Mouse (Mus musculus) ovary, postnatal 10 days (tissue): Measurements from ENCODE around the gene Gm28374.
A peak's percentile ranks its signal among the peaks of the same experiment; 100 is the strongest.

Source experiments
- DNase-seq: peaks from one replicate; pipeline ENCODE4 v3.0.0; 2022; ENCODE audit warnings: low spot score

The Gm28374 gene

GRCm38 (mm10) chr19:6085417-6085879 is 3.4 kb upstream of the Gm28374 start:
- no peak for DNase-seq

- DNase-seq: peak; percentile 86
Measured at GRCm38 (mm10) chr19:6084478-6085248, 2.6 kb upstream of the Gm28374 start, which contains the start of the genes Zfpl1 and Cdca5. Gene Zfpl1, minus strand, starts transcription at chr19:6084956. Gene Cdca5, plus strand, starts transcription at chr19:6084983.

GRCm38 (mm10) chr19:6079983-6080480 is 2.0 kb downstream of the Gm28374 start, which contains the start of gene Tmem262:
Gene Tmem262, plus strand, starts transcription at chr19:6080033.
- DNase-seq: no peak

GRCm38 (mm10) chr19:6076564-6077393 is 5.3 kb downstream of the Gm28374 start, which contains the start of gene Vps51:
Gene Vps51, minus strand, starts transcription at chr19:6077231.
- DNase-seq: peak; percentile 56

- no peak for DNase-seq
Measured at GRCm38 (mm10) chr19:6073889-6074288, 8.2 kb downstream of the Gm28374 start.

GRCm38 (mm10) chr19:6071261-6071660 is 10.8 kb downstream of the Gm28374 start:
- no peak for DNase-seq

- DNase-seq: no peak
Measured at GRCm38 (mm10) chr19:6070571-6071250, 11.3 kb downstream of the Gm28374 start.

GRCm38 (mm10) chr19:6069851-6070250 is 12.2 kb downstream of the Gm28374 start:
- DNase-seq: no peak

GRCm38 (mm10) chr19:6068951-6069350 is 13.1 kb downstream of the Gm28374 start:
- no peak for DNase-seq

- peak; percentile 75 for DNase-seq
Measured at GRCm38 (mm10) chr19:6067724-6068415, 14.2 kb downstream of the Gm28374 start, which contains the start of gene Tm7sf2. Gene Tm7sf2, minus strand, starts transcription at chr19:6068373.

- DNase-seq: no peak
Measured at GRCm38 (mm10) chr19:6067011-6067723, 14.9 kb downstream of the Gm28374 start.

GRCm38 (mm10) chr19:6066571-6066970 is 15.5 kb downstream of the Gm28374 start:
- no peak for DNase-seq

GRCm38 (mm10) chr19:6063081-6063480 is 19.0 kb downstream of the Gm28374 start:
- no peak for DNase-seq

GRCm38 (mm10) chr19:6062418-6062817 is 19.6 kb downstream of the Gm28374 start:
- DNase-seq: no peak

- DNase-seq: no peak
Measured at GRCm38 (mm10) chr19:6061641-6062302, 20.3 kb downstream of the Gm28374 start.

GRCm38 (mm10) chr19:6061021-6061533 is 21.0 kb downstream of the Gm28374 start, which contains the start of gene Znhit2:
Gene Znhit2, plus strand, starts transcription at chr19:6061192.
- no peak for DNase-seq

- no peak for DNase-seq
Measured at GRCm38 (mm10) chr19:6058966-6059365, 23.1 kb downstream of the Gm28374 start.

- DNase-seq: no peak
Measured at GRCm38 (mm10) chr19:6058513-6058912, 23.5 kb downstream of the Gm28374 start.

GRCm38 (mm10) chr19:6057313-6058096 is 24.6 kb downstream of the Gm28374 start, which contains the start of the genes Mrpl49 and Fau:
Gene Mrpl49, minus strand, starts transcription at chr19:6057785.
Gene Fau, plus strand, starts transcription at chr19:6057844.
- peak; percentile 96 for DNase-seq
